Mouse (Mus musculus): ENCODE data around the gene Hinfp.

GRCm38 (mm10) chr9:44283183-44283582, 22.3 kb downstream of the Hinfp start:
- no peak for TF ChIP-seq POLR2A (IDR thresholded peaks at IDR 0.05; ENCODE audit: insufficient read depth, low read depth, low read length)
- no peak for TF ChIP-seq EP300 (IDR thresholded peaks at IDR 0.05; ENCODE audit: insufficient read depth, low read depth, low read length)
